Mouse (Mus musculus): Measurements from ENCODE around the gene Guca1a. TPM values are rescaled to one million over a fixed set of nuclear protein-coding genes. Genes with fewer than 3 reads are reported as not detected.
A peak's percentile ranks its signal among the peaks of the same experiment; 100 is the strongest.

The Guca1a gene
- total and polyA plus RNA-seq, 3 experiments, result 1.6 to 5.0 (median 3.0) TPM

DNA sequence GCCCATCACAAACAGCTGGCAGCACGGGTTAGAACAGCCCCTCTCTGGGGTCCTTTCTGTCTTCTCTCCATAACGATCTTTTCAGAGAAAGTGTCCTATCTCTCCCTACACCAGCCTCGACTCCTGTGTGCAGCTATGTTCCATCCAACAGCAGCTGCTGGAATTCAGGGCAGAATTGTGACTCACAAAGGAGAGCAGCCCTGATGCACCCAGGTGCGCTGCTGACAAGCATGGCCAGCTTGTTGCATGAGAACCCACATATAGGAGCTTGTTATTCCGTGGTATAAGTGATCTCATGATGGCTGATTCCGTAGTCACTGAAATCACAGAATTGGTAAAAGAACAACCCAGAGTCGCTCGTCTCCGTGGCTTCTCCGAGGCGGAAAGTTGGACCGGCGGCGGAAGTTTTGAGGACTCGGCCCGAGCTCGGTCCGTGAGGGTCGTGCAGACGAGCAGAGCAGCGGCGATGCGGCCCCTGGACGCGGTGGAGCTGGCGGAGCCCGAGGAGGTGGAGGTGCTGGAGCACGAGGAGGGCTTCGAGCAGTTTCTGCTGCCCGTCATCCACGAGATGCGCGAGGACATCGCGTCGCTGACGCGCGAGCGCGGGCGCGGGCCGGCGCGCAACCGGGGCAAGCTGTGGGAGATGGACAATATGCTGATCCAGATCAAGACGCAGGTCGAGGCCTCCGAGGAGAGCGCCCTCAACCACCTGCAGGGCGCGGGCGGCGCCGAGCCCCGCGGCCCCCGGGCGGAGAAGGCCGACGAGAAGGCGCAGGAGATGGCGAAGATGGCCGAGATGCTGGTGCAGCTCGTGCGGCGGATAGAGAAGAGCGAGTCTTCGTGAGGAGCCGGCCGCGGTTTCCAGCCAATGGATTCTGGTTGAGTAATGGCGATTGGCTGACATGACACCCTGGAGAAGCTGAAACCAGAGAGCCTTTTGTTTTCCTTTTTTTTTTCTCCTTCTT is 9.8 kb upstream of the Guca1a start:
- peak; percentile 29 for DNase-seq

- peak; percentile 68 for DNase-seq
Measured at GRCm38 (mm10) chr17:47408558-47408898, 8.1 kb upstream of the Guca1a start.

GRCm38 (mm10) chr17:47407717-47408557 is 7.6 kb upstream of the Guca1a start:
- no peak for DNase-seq

GRCm38 (mm10) chr17:47399091-47399490 is 1.3 kb downstream of the Guca1a start:
- no peak for DNase-seq

DNA sequence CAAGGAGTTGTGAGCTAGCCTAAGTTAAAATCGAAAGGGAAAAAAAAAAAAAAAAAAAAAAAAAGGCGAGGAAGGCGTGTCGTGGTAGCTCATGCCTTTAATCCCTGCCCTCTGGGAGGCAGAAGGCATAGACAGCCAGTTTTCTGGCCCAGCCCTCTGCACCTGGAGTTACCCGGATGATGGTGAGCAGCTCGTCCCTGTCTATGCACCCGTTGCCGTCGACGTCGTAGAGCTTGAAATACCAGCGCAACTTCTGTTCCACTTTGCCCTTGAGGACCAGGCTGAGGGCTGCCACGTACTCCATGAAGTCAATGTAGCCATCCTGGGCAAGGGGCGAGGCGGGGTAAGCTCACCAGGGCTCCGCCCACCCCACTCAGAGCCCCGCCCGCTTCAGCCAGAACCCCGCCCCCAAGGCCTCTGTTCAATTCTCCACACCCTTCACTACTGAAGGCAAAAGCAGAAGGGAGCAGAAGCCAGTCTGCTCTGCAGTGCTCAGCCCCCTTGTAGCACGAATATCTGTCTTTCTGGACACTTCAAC is 4.9 kb downstream of the Guca1a start:
- DNase-seq, result peak; percentile 82

GRCm38 (mm10) chr17:47394223-47394869 is 6.0 kb downstream of the Guca1a start:
- DNase-seq, result peak; percentile 38

GRCm38 (mm10) chr17:47386649-47387048 is 13.7 kb downstream of the Guca1a start:
- peak; percentile 38 for DNase-seq

DNA sequence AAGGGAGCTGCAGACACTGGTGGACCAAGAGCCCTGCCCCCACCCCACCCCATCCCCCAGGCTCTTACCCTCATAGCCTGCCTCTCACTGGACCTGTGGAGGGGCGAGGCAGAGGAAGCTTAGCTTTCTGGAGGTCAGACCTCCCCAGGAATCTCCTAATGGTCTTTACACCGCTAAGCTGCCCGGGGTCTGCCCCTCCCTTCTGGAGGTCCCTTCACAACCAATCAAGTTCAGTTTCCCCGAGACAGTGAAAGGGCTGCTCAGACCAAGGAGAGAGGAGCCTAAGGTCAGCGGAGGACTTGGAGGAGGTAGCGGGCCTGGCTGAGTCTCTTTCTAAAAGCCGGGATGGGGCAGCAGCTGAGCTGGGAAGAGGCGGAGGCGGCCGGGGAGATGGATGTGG is 15.2 kb downstream of the Guca1a start, which contains the start of gene Guca1b:
Gene Guca1b (plus strand): TSS at position 249 of the 400 bp plus-strand sequence.
- no peak for DNase-seq

- DNase-seq, result no peak
Measured at GRCm38 (mm10) chr17:47384064-47384463, 16.3 kb downstream of the Guca1a start.

DNA sequence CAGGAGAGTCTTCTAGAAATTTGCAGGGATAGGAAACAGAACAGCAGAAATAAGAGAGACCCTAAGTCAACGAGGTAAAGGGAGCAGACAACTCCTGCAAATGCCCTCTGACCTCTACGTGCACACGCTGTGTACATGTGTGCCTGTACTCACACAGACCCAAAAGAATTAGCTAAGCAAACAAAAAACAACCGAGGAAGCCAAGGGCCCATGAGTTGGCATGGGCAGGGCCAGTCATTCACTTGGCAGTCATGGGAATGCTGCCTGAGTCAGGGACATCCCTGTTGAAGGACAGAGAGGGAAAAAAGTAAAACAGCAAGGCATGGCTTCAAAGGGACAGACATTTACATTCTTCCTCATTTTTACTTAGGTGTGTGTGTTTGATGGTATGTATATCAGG is 17.1 kb downstream of the Guca1a start:
- peak; percentile 66 for DNase-seq

- no peak for DNase-seq
Measured at GRCm38 (mm10) chr17:47381917-47382316, 18.5 kb downstream of the Guca1a start.

DNA sequence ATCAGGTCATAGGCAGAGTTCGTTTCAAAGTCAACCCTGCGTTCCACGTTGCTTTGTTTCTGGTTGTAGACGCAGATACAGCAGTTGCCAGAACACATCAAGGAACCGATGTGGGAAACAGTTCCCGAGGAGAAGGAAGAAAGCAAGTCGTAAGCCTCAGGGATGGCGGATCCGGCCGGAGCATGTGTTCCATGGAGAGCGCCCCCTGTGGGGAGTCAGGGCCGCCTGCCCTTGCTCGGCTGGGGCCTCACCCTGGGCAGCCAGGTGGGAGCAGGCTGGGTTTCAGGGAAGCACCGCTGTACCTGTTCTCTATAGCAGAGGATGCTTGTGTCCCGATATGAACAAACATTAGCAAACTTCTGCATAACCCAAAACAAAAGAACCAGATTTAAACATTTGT is 22.3 kb downstream of the Guca1a start:
- DNase-seq, result no peak

- DNase-seq, result no peak
Measured at GRCm38 (mm10) chr17:47376779-47377280, 23.6 kb downstream of the Guca1a start.

GRCm38 (mm10) chr17:47373991-47374390 is 26.4 kb downstream of the Guca1a start:
- no peak for DNase-seq

DNA sequence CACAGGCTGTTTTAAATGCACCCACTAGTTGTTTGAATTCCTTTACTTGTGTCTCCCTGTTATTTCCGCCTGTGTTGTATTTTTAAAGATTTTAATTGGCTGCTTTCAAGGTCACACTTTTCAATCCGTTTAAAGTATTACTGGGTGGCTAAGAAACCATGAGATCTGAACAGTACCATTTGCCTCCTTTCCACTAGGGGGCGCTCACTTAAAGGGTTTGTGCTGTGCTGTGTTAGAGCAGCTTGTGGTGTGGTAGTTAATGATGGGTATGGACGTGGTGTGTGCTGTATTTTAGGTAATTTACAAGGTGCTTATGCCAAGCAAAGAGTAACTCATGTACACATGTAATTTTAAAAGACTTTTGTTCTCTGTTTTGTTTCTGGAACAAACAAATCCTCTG is 28.9 kb downstream of the Guca1a start:
- DNase-seq, result peak; percentile 67

- no peak for DNase-seq
Measured at GRCm38 (mm10) chr17:47369087-47369443, 31.3 kb downstream of the Guca1a start.

DNA sequence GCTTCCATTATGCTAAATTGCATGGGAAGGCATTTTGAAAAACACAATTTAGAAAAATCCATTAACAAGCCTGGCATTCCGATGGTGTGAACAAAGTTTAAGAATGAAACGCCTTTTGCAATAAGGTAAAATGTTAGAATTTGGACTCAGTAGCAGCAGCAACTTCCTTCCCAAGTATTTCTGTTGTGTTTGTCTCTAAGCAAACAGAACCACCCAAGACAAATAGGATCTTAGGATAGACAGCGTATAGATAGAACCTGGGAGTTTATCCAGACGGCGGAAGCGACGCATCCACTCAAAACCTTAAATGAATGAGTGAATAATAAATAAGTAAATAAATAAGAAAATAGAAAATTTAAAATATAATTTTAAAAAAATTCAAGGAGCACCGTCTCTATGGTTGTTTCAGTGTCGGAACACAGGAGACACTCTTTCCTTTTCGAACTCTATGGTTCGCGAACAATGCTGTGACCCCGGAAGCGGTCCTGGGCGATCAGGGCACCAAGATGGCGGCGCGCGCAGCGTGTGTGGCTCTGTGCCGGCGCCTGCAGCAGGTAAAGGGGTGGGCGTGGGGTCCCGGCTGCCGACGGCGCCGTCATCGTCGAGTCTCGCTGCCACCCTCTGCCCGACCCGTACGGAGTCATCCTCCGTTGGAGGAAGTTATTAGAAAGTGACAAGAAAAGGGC is 31.8 kb downstream of the Guca1a start, which contains the start of gene Mrps10:
Gene Mrps10 (plus strand): TSS at position 487 of the 686 bp plus-strand sequence.
- DNase-seq, result peak; percentile 89

DNA sequence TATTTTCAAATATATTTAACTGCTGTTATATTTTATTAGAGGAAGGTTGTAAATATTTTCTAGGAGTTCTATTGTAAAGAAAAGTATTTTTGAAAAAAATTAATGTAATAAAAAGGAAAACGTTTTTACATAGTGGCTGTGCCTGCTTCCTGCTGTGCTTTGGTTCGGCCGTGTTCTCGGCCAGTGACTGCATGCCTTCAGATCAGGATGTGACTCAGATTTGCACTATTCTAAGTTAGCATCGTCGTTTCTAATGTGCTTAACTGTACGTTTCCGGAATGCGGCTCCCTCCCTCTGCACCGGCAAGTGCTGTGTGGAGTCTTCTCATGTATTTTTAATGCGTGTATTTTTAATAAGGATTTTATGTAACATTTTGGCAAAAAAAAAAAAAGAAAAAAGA is 39.0 kb downstream of the Guca1a start:
- DNase-seq, result no peak

DNA sequence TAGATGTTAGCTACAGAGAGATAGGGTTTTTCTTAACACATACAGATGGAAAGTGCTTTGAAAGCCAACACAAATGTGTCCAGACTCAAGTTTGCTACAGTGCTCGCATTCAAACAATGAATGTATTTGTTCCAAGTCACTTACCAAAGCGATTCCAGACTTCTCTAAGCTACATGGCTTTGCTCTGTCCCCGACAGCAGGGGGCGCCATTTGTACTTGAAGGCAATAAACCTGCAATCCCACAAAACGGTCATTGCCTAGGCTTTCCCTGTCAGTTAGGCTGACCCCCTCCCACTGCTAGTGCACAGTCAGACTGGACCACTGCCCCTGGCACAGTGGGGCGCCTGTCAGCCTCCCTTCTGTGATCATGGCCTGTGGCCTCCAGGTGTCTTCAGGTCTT is 40.4 kb downstream of the Guca1a start:
- DNase-seq, result peak; percentile 59

- no peak for DNase-seq
Measured at GRCm38 (mm10) chr17:47349721-47350319, 50.6 kb downstream of the Guca1a start.
